Comparison of ENCODE assay signal across 27 mouse cellular contexts in genomic region chr16:81380434-81380833, GRCm38 (mm10).
A peak's percentile ranks its signal among the peaks of the same experiment; 100 is the strongest.
DNase-seq lines count a peak whose midpoint lies in the region; ATAC-seq and TF ChIP-seq lines count a peak whose summit lies in the region.
"Had no signal": no experiment of that assay in that cellular context is flagged by ENCODE, and none has a peak within 500 bp of the region (broad histone marks: within the 10 kb centered on the region; RNA-seq: fewer than 3 reads in every experiment).

No protein-coding gene starts in this region.

- no peaks in the 10 kb centered on the region for H3K27me3 ChIP-seq in forebrain, embryonic 13.5 days
- H3K27me3 ChIP-seq in forebrain, embryonic 11.5 days (ENCODE audit: control insufficient read depth, insufficient read depth, low read length), result no peaks in the 10 kb centered on the region
- no peaks in the 10 kb centered on the region for H3K27me3 ChIP-seq in forebrain, embryonic 16.5 days (replicated peaks; ENCODE audit: control insufficient read depth, insufficient read depth, low read length)
- H3K27me3 ChIP-seq: embryonic facial prominence, embryonic 12.5 days; heart, embryonic 12.5 days; heart, embryonic 15.5 days; hindbrain, embryonic 13.5 days; intestine, embryonic 15.5 days had no signal

- no peak overlapping the region for H3K4me2 ChIP-seq in forebrain, embryonic 13.5 days
- no peak overlapping the region for H3K4me2 ChIP-seq in forebrain, embryonic 11.5 days (ENCODE audit: low read depth, low read length, severe bottlenecking)
- H3K4me2 ChIP-seq in forebrain, embryonic 16.5 days (ENCODE audit: low read length), result no peak overlapping the region
- H3K4me2 ChIP-seq: embryonic facial prominence, embryonic 12.5 days; heart, embryonic 12.5 days; heart, embryonic 15.5 days; hindbrain, embryonic 13.5 days; intestine, embryonic 15.5 days had no signal

- WGBS in forebrain, embryonic 13.5 days, result 44% methylated on average over 4 of the region's 4 CpGs
- 77% methylated on average over 4 of the region's 4 CpGs for WGBS in forebrain, embryonic 11.5 days
- WGBS in forebrain, embryonic 16.5 days, result 37% methylated on average over 4 of the region's 4 CpGs

- TF ChIP-seq CTCF in brain, embryonic 14.5 days (IDR thresholded peaks at IDR 0.05; ENCODE audit: borderline replicate concordance, extremely low read depth, insufficient read depth, insufficient read length), result no peak

- no peak overlapping the region for H3K27ac ChIP-seq in forebrain, embryonic 13.5 days
- H3K27ac ChIP-seq in forebrain, embryonic 11.5 days (ENCODE audit: low read depth, low read length), result no peak overlapping the region
- no peak overlapping the region for H3K27ac ChIP-seq in forebrain, embryonic 16.5 days (ENCODE audit: low read length)
- H3K27ac ChIP-seq: embryonic facial prominence, embryonic 12.5 days; heart, embryonic 15.5 days; hindbrain, embryonic 10.5 days; hindbrain, embryonic 13.5 days; intestine, embryonic 15.5 days had no signal

- DNase-seq in forebrain, embryonic 11.5 days (ENCODE audit: low spot score), result no peak
- peak; percentile 64 for DNase-seq in brain, embryonic 14.5 days (ENCODE audit: low read depth)
- DNase-seq in retina, postnatal 1 day, result peak; percentile 72
- no peak for DNase-seq in left cerebral cortex, adult 8-10 months (ENCODE audit: low spot score in 2 of 2)
- no peak for DNase-seq in kidney, adult 9 months
- DNase-seq in adrenal gland, adult 8-10 months, result no peak
- DNase-seq: adrenal gland, postnatal 14 days; cerebellum, adult 18-20 months; cerebellum, adult 9-10 months; cerebellum, postnatal 14 days; gastrocnemius, postnatal 25 days; heart, adult 18-20 months; heart, postnatal 10 days; heart, postnatal 36 days; kidney, adult 11 months had no signal

- no peak overlapping the region for H3K4me3 ChIP-seq in forebrain, embryonic 13.5 days
- no peak overlapping the region for H3K4me3 ChIP-seq in forebrain, embryonic 11.5 days (ENCODE audit: low read depth, low read length)
- no peak overlapping the region for H3K4me3 ChIP-seq in forebrain, embryonic 16.5 days (replicated peaks; ENCODE audit: low read length)
- H3K4me3 ChIP-seq: embryonic facial prominence, embryonic 12.5 days; erythroblast, embryonic 14.5 days; heart, embryonic 12.5 days; heart, embryonic 15.5 days; hindbrain, embryonic 10.5 days; hindbrain, embryonic 13.5 days; intestine, embryonic 15.5 days had no signal

- H3K4me1 ChIP-seq in forebrain, embryonic 13.5 days, result 0 out of 2 replicates have a peak, but pooled peaks cover 2% of the 10 kb centered on the region
- H3K4me1 ChIP-seq in forebrain, embryonic 11.5 days (replicated peaks; ENCODE audit: control insufficient read depth, insufficient read depth, low read length), result no peaks in the 10 kb centered on the region
- no peaks in the 10 kb centered on the region for H3K4me1 ChIP-seq in forebrain, embryonic 16.5 days (replicated peaks; ENCODE audit: control insufficient read depth, insufficient read depth, low read length)
- H3K4me1 ChIP-seq: embryonic facial prominence, embryonic 12.5 days; heart, embryonic 12.5 days; heart, embryonic 15.5 days; hindbrain, embryonic 10.5 days; hindbrain, embryonic 13.5 days; intestine, embryonic 15.5 days had no signal

- H3K9ac ChIP-seq in forebrain, embryonic 13.5 days, result no peak overlapping the region
- no peak overlapping the region for H3K9ac ChIP-seq in forebrain, embryonic 11.5 days (ENCODE audit: low read length)
- no peak overlapping the region for H3K9ac ChIP-seq in forebrain, embryonic 16.5 days (replicated peaks; ENCODE audit: low read depth, low read length)
- H3K9ac ChIP-seq: embryonic facial prominence, embryonic 12.5 days; heart, embryonic 12.5 days; heart, embryonic 15.5 days; hindbrain, embryonic 13.5 days; intestine, embryonic 15.5 days had no signal

- no peaks in the 10 kb centered on the region for H3K9me3 ChIP-seq in forebrain, embryonic 13.5 days (replicated peaks)
- no peaks in the 10 kb centered on the region for H3K9me3 ChIP-seq in forebrain, embryonic 11.5 days (ENCODE audit: control insufficient read depth, low read length)
- no peaks in the 10 kb centered on the region for H3K9me3 ChIP-seq in forebrain, embryonic 16.5 days (ENCODE audit: control insufficient read depth, low read length)
- H3K9me3 ChIP-seq: embryonic facial prominence, embryonic 12.5 days; heart, embryonic 12.5 days; heart, embryonic 15.5 days; hindbrain, embryonic 10.5 days; hindbrain, embryonic 13.5 days; intestine, embryonic 15.5 days had no signal

- peak; percentile 78 for ATAC-seq in forebrain, embryonic 13.5 days
- no peak; the same call in 1 of the 2 replicates for ATAC-seq in forebrain, embryonic 11.5 days (replicated peaks; ENCODE audit: low FRiP score)
- peak; percentile 92 for ATAC-seq in forebrain, embryonic 16.5 days
- ATAC-seq: activated CD4-positive, CD25-positive, alpha-beta regulatory T cell, adult 4 months; CD4-positive, CD25-positive, alpha-beta regulatory T cell, adult 4 months; hindbrain, embryonic 16.5 days; intestine, embryonic 15.5 days had no signal

- no peaks in the 10 kb centered on the region for H3K36me3 ChIP-seq in forebrain, embryonic 13.5 days (ENCODE audit: poor library complexity, severe bottlenecking)
- no peaks in the 10 kb centered on the region for H3K36me3 ChIP-seq in forebrain, embryonic 11.5 days (ENCODE audit: control insufficient read depth, insufficient read depth, low read length)
- H3K36me3 ChIP-seq in forebrain, embryonic 16.5 days (ENCODE audit: control insufficient read depth, insufficient read depth), result no peaks in the 10 kb centered on the region
- H3K36me3 ChIP-seq: embryonic facial prominence, embryonic 12.5 days; heart, embryonic 12.5 days; heart, embryonic 15.5 days; hindbrain, embryonic 10.5 days; hindbrain, embryonic 13.5 days; intestine, embryonic 15.5 days had no signal

- no peak for TF ChIP-seq POLR2A in brain, embryonic 14.5 days (IDR thresholded peaks at IDR 0.05; ENCODE audit: borderline replicate concordance, extremely low read depth, insufficient read depth, insufficient read length, poor library complexity, severe bottlenecking)

Comparison
In these comparisons a context has a peak if more than half of its experiments do, and no peak if none do; other contexts are left out.
1. DNase-seq: peak in brain, embryonic 14.5 days (single experiment) and retina, postnatal 1 day (single experiment); none in forebrain, embryonic 11.5 days (single experiment), left cerebral cortex, adult 8-10 months (0 of 2), kidney, adult 9 months (single experiment) and adrenal gland, adult 8-10 months (single experiment).